Mouse (Mus musculus) lung, embryonic 16.5 days (tissue): ENCODE results near the gene Smad1. TPM values are rescaled to one million over a fixed set of nuclear protein-coding genes. Genes with fewer than 3 reads are reported as not detected.

Source experiments
- ATAC-seq: fragments of 200-750 bp; cut with Nextera tagmentation; 2 replicates; pipeline ENCODE4 v1.8.0; 2017; ENCODE audit warnings: low read depth, mild to moderate bottlenecking, moderate library complexity
- H3K27ac ChIP-seq: fragments of 300-500 bp; sonication (generic); 2 replicates; pipeline ENCODE4 v1.5.1; 2014; ENCODE audit warnings: mild to moderate bottlenecking, control low read depth, low read length
- H3K27me3 ChIP-seq: fragments of 300-500 bp; sonication (generic); 2 replicates; pipeline ENCODE4 v1.6.1; 2014; ENCODE audit warnings: low read depth, low read length, mixed read lengths; ENCODE audit not compliant: control insufficient read depth, insufficient read depth
- H3K36me3 ChIP-seq: fragments of 300-500 bp; sonication (generic); 2 replicates; pipeline ENCODE4 v1.6.1; 2014; ENCODE audit warnings: low read length; ENCODE audit not compliant: control insufficient read depth, insufficient read depth
- H3K4me1 ChIP-seq: fragments of 300-500 bp; sonication (generic); replicated peaks from 2 replicates; pipeline ENCODE4 v1.6.1; 2014; ENCODE audit warnings: low read length, mixed read lengths; ENCODE audit not compliant: control insufficient read depth, insufficient read depth
- H3K4me2 ChIP-seq: fragments of 300-500 bp; sonication (generic); 2 replicates; pipeline ENCODE4 v1.6.1; 2014; ENCODE audit warnings: low read depth, low read length, control low read depth
- H3K4me3 ChIP-seq: fragments of 300-500 bp; sonication (generic); 2 replicates; pipeline ENCODE4 v1.5.1; 2014; ENCODE audit warnings: mild to moderate bottlenecking, low read length, control low read depth
- H3K9ac ChIP-seq: fragments of 300-500 bp; sonication (generic); 2 replicates; pipeline ENCODE4 v1.6.1; 2014; ENCODE audit warnings: low read length, control low read depth
- H3K9me3 ChIP-seq: fragments of 300-500 bp; sonication (generic); 2 replicates; pipeline ENCODE4 v1.6.1; 2016; ENCODE audit warnings: low read length; ENCODE audit not compliant: control insufficient read depth
- WGBS: fragments of 180-500 bp; shearing (Covaris S2); extraction: QIAGEN DNeasy Blood & Tissue Kit; methylation state at CpG from one replicate; pipeline ENCODE4 v1.1.7; 2014; 5-methylcytosine and 5-hydroxymethylcytosine counted together
- polyA plus RNA-seq: library from polyadenylated mRNA; unstranded; fragments of >200 nt; fragmentation: Nextera tagmentation; extraction: Ambion mirVana; gene quantifications from 2 replicates; pipeline ENCODE4 v1.2.1, GENCODE M21; 2015

Smad1 gene
- polyA plus RNA-seq, 1 experiment from 2014 or later, result 37.2 TPM

DNA sequence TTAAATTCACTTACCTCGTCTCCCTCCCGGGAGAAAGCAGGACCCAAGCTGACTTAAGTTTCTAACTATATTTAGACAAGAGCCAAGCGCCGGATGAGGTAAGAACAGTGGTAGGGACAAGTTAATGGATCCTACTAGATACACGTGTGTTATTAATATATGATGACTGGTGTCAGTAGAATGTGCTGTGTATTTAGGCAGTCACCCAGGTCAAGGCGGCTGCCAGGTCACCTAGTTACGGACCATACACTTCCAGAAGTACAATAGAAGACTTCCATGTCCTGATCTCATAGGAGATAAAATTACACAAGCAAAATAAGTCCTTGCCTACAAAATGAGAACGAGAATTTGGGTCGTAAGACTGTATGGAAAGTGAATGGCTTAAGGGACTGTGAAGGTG lies 68.3 kb downstream of the Smad1 start:
- no peaks in the 10 kb centered on the region for H3K36me3 ChIP-seq
- no peak for ATAC-seq
- H3K9me3 ChIP-seq, result no peaks in the 10 kb centered on the region
- WGBS, result 67% methylated on average over 9 of the region's 9 CpGs
- peaks cover 9% of the 10 kb centered on the region for H3K4me1 ChIP-seq
- H3K4me2 ChIP-seq, result no peak overlapping the region
- H3K27me3 ChIP-seq, result no peaks in the 10 kb centered on the region
- no peak overlapping the region for H3K9ac ChIP-seq
- H3K4me3 ChIP-seq, result no peak overlapping the region
- H3K27ac ChIP-seq, result no peak overlapping the region

DNA sequence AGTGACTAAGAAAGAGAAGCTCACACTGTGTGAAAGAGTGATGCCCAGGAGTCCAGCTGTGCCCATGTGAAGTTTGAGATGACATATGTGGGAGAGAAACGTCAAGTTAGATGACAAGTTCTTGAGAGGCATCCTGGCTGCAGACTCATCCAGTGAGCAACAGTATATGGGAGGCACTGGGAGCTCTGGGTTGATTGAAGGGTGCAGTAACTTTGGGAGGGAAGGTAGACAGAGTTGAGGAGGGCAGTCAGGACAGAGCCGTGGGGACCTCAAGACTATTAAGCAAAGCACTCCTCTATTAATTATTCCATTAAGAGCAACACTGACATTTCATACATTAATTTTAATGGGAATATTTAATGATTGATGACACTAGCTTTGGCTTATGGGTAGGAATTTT lies 69.6 kb downstream of the Smad1 start:
- Histone ChIP-seq H3K4me1 (peaks cover 9% of the 10 kb centered on the region), H3K27me3 (no peaks in the 10 kb centered on the region), H3K4me2 (no peak overlapping the region), H3K9me3 (no peaks in the 10 kb centered on the region), H3K4me3 (no peak overlapping the region), H3K27ac (no peak overlapping the region), H3K9ac (no peak overlapping the region), H3K36me3 (no peaks in the 10 kb centered on the region)
- WGBS, result 83% methylated on average over 2 of the region's 2 CpGs
- no peak for ATAC-seq

DNA sequence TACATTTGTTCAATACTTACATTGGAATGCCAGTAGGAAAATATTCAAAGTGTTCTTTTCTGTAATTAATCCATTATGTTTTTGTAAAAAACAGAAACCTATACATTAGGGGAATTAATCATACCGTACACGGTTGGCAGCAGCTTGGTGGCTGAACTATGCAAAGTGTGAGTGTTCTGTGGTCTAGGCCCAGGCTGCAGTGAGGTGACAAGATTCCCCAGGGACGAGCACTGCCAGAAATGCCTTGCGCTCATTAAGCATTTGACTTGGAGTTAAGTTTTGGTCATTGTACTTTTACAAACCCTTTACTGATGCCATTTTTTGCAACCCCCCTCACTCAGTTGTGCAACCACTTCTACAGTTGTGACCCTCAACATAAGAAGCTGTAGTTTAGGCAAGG lies 70.1 kb downstream of the Smad1 start:
- Histone ChIP-seq H3K4me3 (no peak overlapping the region), H3K9ac (no peak overlapping the region), H3K36me3 (no peaks in the 10 kb centered on the region), H3K9me3 (no peaks in the 10 kb centered on the region), H3K4me2 (no peak overlapping the region), H3K27ac (no peak overlapping the region), H3K4me1 (peaks cover 9% of the 10 kb centered on the region), H3K27me3 (no peaks in the 10 kb centered on the region)
- no peak for ATAC-seq
- 84% methylated on average over 4 of the region's 4 CpGs for WGBS

DNA sequence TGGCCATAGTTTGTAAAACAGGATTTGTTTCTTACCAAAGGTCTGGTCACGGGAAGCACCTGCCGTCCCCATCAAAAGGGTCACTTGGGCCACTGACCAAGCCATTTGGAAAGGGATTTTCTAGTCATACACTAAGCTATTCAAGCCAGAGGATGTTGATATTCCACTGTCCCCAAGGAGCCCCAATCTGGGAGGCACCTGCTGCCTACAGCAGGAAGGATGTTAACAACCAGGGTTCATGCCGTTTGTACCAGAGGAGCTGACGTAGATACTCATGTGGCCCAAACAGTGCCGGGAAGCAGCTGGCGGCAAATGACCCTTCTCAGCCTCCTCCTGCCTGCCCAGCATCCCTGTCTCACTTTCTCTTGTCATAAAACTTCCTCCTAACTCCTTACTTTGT lies 73.8 kb downstream of the Smad1 start:
- H3K4me3 ChIP-seq, result no peak overlapping the region

DNA sequence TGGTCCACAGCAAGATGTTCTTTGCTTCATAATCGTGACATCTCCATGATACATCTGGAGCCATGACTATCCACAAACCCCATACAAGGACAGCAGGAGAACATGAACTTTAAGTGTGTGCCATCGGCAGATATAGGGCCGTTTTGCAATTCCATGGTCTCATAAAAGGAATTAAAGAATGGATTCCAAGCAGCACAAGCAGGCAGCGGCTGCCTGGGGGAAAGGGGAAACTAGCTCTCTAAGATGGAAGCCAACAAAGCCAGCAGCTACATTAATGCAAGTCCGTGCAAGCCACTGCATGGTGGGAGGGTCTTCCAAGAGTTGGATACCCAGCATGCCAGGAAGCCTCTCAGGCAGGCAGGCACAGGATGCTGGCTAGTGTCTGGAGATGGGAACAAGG lies 74.4 kb downstream of the Smad1 start:
- no peak overlapping the region for H3K9ac ChIP-seq
- H3K4me3 ChIP-seq, result no peak overlapping the region
- WGBS, result 72% methylated on average over 5 of the region's 5 CpGs
- peaks cover 9% of the 10 kb centered on the region for H3K4me1 ChIP-seq
- no peaks in the 10 kb centered on the region for H3K9me3 ChIP-seq
- H3K27ac ChIP-seq, result 0 out of 2 replicates have a peak overlapping the region, but pooled peaks have one; percentile 1
- ATAC-seq, result 0 out of 2 replicates have a peak, but pooled peaks have one; percentile 7
- H3K36me3 ChIP-seq, result no peaks in the 10 kb centered on the region
- H3K27me3 ChIP-seq, result no peaks in the 10 kb centered on the region
- H3K4me2 ChIP-seq, result no peak overlapping the region

More for the DNA sequence above, 73.8 kb downstream of the Smad1 start:
- no peaks in the 10 kb centered on the region for H3K9me3 ChIP-seq
- H3K27ac ChIP-seq, result no peak overlapping the region
- H3K36me3 ChIP-seq, result no peaks in the 10 kb centered on the region
- H3K4me2 ChIP-seq, result no peak overlapping the region
- H3K4me1 ChIP-seq, result peaks cover 9% of the 10 kb centered on the region
- 70% methylated on average over 6 of the region's 6 CpGs for WGBS
- H3K27me3 ChIP-seq, result no peaks in the 10 kb centered on the region
- H3K9ac ChIP-seq, result no peak overlapping the region
- peak; percentile 68 for ATAC-seq

DNA sequence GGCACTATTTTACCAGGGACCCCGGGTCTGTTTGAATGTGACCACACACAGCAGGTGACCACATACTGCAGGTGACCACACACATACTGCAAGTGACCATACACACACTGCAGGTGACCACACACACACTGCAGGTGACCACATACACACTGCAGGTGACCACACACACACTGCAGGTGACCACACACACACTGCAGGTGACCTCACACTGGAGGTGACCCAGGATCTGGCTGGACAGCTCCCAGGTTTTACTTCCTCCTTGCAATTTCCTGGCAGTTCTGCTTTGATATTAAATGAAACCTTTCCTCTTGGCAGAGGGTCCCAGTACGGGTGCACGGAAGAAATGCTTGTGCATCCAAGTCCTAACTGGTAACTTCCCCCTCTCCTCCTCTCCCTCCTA lies 75.3 kb downstream of the Smad1 start:
- Histone ChIP-seq H3K4me3 (no peak overlapping the region), H3K9ac (no peak overlapping the region), H3K9me3 (no peaks in the 10 kb centered on the region), H3K27ac (no peak overlapping the region), H3K4me1 (peaks cover 9% of the 10 kb centered on the region), H3K4me2 (no peak overlapping the region), H3K27me3 (no peaks in the 10 kb centered on the region), H3K36me3 (no peaks in the 10 kb centered on the region)
- ATAC-seq, result no peak
- 39% methylated on average over 3 of the region's 3 CpGs for WGBS

DNA sequence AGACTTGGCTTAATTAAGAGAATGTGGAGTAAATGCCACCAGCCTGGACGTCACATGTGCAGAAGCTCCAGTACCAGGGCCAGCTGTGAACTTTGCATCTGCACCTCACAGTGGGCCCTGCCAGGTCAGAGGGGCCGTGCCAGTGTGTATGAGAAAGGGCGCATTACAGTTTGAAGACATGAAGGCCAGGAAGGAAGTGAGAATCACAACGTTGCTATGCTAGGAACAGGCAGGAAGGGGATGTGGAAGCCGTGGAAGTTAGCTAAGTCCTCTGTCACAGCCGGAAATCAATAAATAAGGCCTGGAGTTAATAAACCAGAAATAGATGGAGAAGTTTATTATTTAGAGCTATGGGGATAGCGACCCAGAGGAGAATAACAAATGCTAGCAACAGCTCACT lies 76.2 kb downstream of the Smad1 start:
- Histone ChIP-seq H3K9me3 (no peaks in the 10 kb centered on the region), H3K27ac (peak overlapping the region; percentile 47; the same call in 1 of the 2 replicates), H3K27me3 (no peaks in the 10 kb centered on the region), H3K4me1 (peaks cover 9% of the 10 kb centered on the region), H3K9ac (no peak overlapping the region), H3K4me2 (no peak overlapping the region), H3K4me3 (no peak overlapping the region), H3K36me3 (no peaks in the 10 kb centered on the region)
- ATAC-seq, result peak; percentile 66
- WGBS, result 43% methylated on average over 7 of the region's 7 CpGs

DNA sequence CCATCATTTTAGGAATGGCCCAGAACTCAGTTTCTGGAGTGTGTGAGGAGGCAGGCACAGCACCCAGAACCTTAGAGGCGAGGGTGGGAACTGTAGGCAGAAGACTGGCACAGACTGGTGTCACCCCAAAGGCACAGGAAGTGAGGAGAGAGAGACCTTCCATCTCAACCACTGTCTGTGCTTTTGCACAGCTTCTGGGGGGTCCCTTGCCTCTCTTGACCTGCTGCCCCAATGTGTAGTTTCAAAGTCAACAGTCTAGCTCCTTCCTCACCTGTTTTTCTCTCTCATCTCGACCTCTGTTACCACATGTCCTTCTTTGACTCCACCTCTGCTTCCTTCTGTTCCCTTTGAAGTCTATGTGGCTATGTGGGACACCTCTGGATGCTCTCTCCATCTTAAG lies 88.5 kb downstream of the Smad1 start:
- Histone ChIP-seq H3K27me3 (no peaks in the 10 kb centered on the region), H3K27ac (no peak overlapping the region), H3K4me2 (no peak overlapping the region), H3K36me3 (no peaks in the 10 kb centered on the region), H3K4me1 (no peaks in the 10 kb centered on the region), H3K4me3 (no peak overlapping the region), H3K9me3 (no peaks in the 10 kb centered on the region), H3K9ac (no peak overlapping the region)
- ATAC-seq, result no peak
- 50% methylated on average over 2 of the region's 2 CpGs for WGBS

DNA sequence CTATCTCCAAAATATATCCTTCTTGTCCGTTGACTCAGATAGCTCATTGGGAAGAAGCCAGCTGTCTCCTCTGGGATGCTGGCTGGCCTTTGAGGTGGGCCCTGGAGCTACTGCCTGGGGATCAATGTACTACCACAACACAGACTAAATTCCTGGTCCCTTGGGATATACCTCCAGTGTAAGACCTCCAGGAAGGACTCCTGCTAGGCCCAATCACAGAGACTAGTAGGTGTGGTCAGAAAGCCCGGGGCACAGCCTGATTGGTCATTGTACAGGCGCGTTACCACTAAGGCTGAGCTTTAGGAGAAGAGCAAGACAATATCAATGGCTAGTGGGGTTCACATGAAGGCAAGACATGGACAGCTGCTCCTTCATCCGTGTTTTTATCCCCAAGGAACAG lies 93.4 kb downstream of the Smad1 start:
- H3K27ac ChIP-seq, result no peak overlapping the region
- no peak overlapping the region for H3K4me3 ChIP-seq
- no peak for ATAC-seq
- no peaks in the 10 kb centered on the region for H3K27me3 ChIP-seq
- no peaks in the 10 kb centered on the region for H3K36me3 ChIP-seq
- H3K4me2 ChIP-seq, result no peak overlapping the region
- no peaks in the 10 kb centered on the region for H3K9me3 ChIP-seq
- no peaks in the 10 kb centered on the region for H3K4me1 ChIP-seq
- H3K9ac ChIP-seq, result no peak overlapping the region
- WGBS, result 68% methylated on average over 5 of the region's 5 CpGs

DNA sequence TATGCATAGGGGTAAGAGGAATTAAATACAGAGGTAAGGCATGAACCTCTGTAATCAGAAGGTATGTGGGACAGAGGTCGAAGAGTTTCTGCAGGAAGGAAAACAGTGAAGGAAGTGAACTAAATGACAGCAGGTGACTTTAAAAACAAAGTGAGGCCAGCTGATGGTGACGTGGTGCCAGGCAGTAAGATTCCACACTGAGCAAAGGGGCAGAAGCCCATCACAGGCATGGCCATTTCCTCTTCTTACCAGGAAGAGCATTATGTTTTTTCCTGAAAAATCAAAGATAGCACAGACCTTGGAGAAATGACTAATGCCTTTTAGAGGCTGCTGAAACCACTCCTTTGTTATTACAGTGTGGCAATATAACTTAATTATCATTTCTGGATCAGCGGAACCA lies 97.8 kb downstream of the Smad1 start:
- ATAC-seq, result no peak
- Histone ChIP-seq H3K4me1 (no peaks in the 10 kb centered on the region; the same call in 1 of the 2 replicates), H3K27ac (no peak overlapping the region), H3K4me2 (no peak overlapping the region), H3K9me3 (no peaks in the 10 kb centered on the region), H3K27me3 (no peaks in the 10 kb centered on the region), H3K36me3 (no peaks in the 10 kb centered on the region), H3K4me3 (no peak overlapping the region), H3K9ac (no peak overlapping the region)
- 62% methylated on average over 3 of the region's 3 CpGs for WGBS
